Mouse (Mus musculus): ENCODE measurements around the gene D430041D05Rik.

GRCm38 (mm10) chr2:104426112-104426511 is 15.3 kb upstream of the D430041D05Rik start:
- no peak for TF ChIP-seq CTCF (IDR thresholded peaks at IDR 0.05; ENCODE audit: borderline replicate concordance, extremely low read depth, insufficient read depth, insufficient read length)
- no peak for TF ChIP-seq POLR2A (IDR thresholded peaks at IDR 0.05; ENCODE audit: borderline replicate concordance, extremely low read depth, insufficient read depth, insufficient read length, poor library complexity, severe bottlenecking)
